Comparison of ENCODE assay signal across 19 mouse cellular contexts in genomic region chr17:35023221-35023620, GRCm38 (mm10). TPM values are rescaled to one million over a fixed set of nuclear protein-coding genes. Genes with fewer than 3 reads are reported as not detected.
DNase-seq lines count a peak whose midpoint lies in the region; ATAC-seq and TF ChIP-seq lines count a peak whose summit lies in the region.
"Had no signal": no experiment of that assay in that cellular context is flagged by ENCODE, and none has a peak within 500 bp of the region (broad histone marks: within the 10 kb centered on the region; RNA-seq: fewer than 3 reads in every experiment).

No protein-coding gene starts in this region.

- no peak for TF ChIP-seq EP300 in stomach, postnatal 0 days (optimal IDR thresholded peaks at IDR 0.05)

- H3K4me1 ChIP-seq in heart, embryonic 13.5 days: peaks cover 69% of the 10 kb centered on the region
- H3K4me1 ChIP-seq in heart, embryonic 11.5 days (ENCODE audit: control insufficient read depth, insufficient read depth, low read length): peaks cover 30% of the 10 kb centered on the region
- peaks cover 86% of the 10 kb centered on the region for H3K4me1 ChIP-seq in megakaryocyte, embryonic 14.5 days
- H3K4me1 ChIP-seq in limb, embryonic 12.5 days (replicated peaks): peaks cover 20% of the 10 kb centered on the region
- H3K4me1 ChIP-seq in stomach, postnatal 0 days (replicated peaks; ENCODE audit: control insufficient read depth, insufficient read depth): no peaks in the 10 kb centered on the region; the same call in 1 of the 2 replicates

- WGBS in heart, embryonic 13.5 days: 86% methylated on average over 5 of the region's 5 CpGs
- WGBS in heart, embryonic 11.5 days (ENCODE audit: insufficient replicate concordance): 90% methylated on average over 5 of the region's 5 CpGs
- WGBS in limb, embryonic 12.5 days: 80% methylated on average over 5 of the region's 5 CpGs
- 87% methylated on average over 5 of the region's 5 CpGs for WGBS in stomach, postnatal 0 days

- ATAC-seq in heart, embryonic 13.5 days (ENCODE audit: extremely low read depth, insufficient number of reproducible peaks, low FRiP score, low TSS enrichment): no peak
- no peak for ATAC-seq in heart, embryonic 11.5 days (replicated peaks; ENCODE audit: insufficient number of reproducible peaks, low FRiP score, low TSS enrichment)
- no peak for ATAC-seq in megakaryocyte, adult 5-6 weeks (ENCODE audit: poor library complexity, severe bottlenecking)
- no peak for ATAC-seq in limb, embryonic 12.5 days (ENCODE audit: insufficient number of reproducible peaks, insufficient read depth, low FRiP score, low TSS enrichment, low read depth)
- no peak for ATAC-seq in stomach, postnatal 0 days (ENCODE audit: low FRiP score, low TSS enrichment)
- ATAC-seq: forebrain, embryonic 15.5 days; midbrain, embryonic 16.5 days had no signal

- no peaks in the 10 kb centered on the region for H3K9me3 ChIP-seq in heart, embryonic 13.5 days
- H3K9me3 ChIP-seq in heart, embryonic 11.5 days (replicated peaks; ENCODE audit: control insufficient read depth, low read length): no peaks in the 10 kb centered on the region
- H3K9me3 ChIP-seq in megakaryocyte, embryonic 14.5 days: no peaks in the 10 kb centered on the region
- no peaks in the 10 kb centered on the region for H3K9me3 ChIP-seq in limb, embryonic 12.5 days
- no peaks in the 10 kb centered on the region for H3K9me3 ChIP-seq in stomach, postnatal 0 days (ENCODE audit: control insufficient read depth, low read length)
- H3K9me3 ChIP-seq: embryonic facial prominence, embryonic 12.5 days; forebrain, embryonic 15.5 days; hindbrain, embryonic 15.5 days had no signal

- peak overlapping the region; percentile 83; the same call in 1 of the 2 replicates for H3K27ac ChIP-seq in heart, embryonic 13.5 days (replicated peaks)
- H3K27ac ChIP-seq in heart, embryonic 11.5 days (ENCODE audit: low read depth, low read length): no peak overlapping the region
- no peak overlapping the region for H3K27ac ChIP-seq in limb, embryonic 12.5 days
- peak overlapping the region; percentile 35; the same call in 1 of the 2 replicates for H3K27ac ChIP-seq in stomach, postnatal 0 days (replicated peaks)
- H3K27ac ChIP-seq: embryonic facial prominence, embryonic 12.5 days; forebrain, embryonic 15.5 days; hindbrain, embryonic 15.5 days had no signal

- no peaks in the 10 kb centered on the region for H3K36me3 ChIP-seq in heart, embryonic 13.5 days
- H3K36me3 ChIP-seq in heart, embryonic 11.5 days (ENCODE audit: control insufficient read depth, insufficient read depth, low read length): no peaks in the 10 kb centered on the region
- H3K36me3 ChIP-seq in megakaryocyte, embryonic 14.5 days (replicated peaks; ENCODE audit: low read length): peaks cover 17% of the 10 kb centered on the region
- no peaks in the 10 kb centered on the region for H3K36me3 ChIP-seq in limb, embryonic 12.5 days
- H3K36me3 ChIP-seq in stomach, postnatal 0 days (ENCODE audit: control insufficient read depth, insufficient read depth, low read length): no peaks in the 10 kb centered on the region
- H3K36me3 ChIP-seq: embryonic facial prominence, embryonic 12.5 days; forebrain, embryonic 15.5 days; hindbrain, embryonic 15.5 days had no signal

- no peak for TF ChIP-seq CTCF in stomach, postnatal 0 days (IDR thresholded peaks at IDR 0.05; ENCODE audit: low read depth)

- no peak overlapping the region for H3K9ac ChIP-seq in heart, embryonic 13.5 days
- H3K9ac ChIP-seq in heart, embryonic 11.5 days (ENCODE audit: low read depth, low read length): no peak overlapping the region
- H3K9ac ChIP-seq in limb, embryonic 12.5 days (replicated peaks): 0 out of 2 replicates have a peak overlapping the region, but pooled peaks have one; percentile 0
- H3K9ac ChIP-seq in stomach, postnatal 0 days (ENCODE audit: low read length): no peak overlapping the region
- H3K9ac ChIP-seq: embryonic facial prominence, embryonic 12.5 days; forebrain, embryonic 15.5 days; hindbrain, embryonic 15.5 days had no signal

- no peak overlapping the region for H3K4me3 ChIP-seq in heart, embryonic 13.5 days
- H3K4me3 ChIP-seq in heart, embryonic 11.5 days (ENCODE audit: low read depth, low read length): no peak overlapping the region
- H3K4me3 ChIP-seq in megakaryocyte, embryonic 14.5 days (replicated peaks): peak overlapping the region; percentile 80
- H3K4me3 ChIP-seq in limb, embryonic 12.5 days (replicated peaks): no peak overlapping the region
- no peak overlapping the region for H3K4me3 ChIP-seq in stomach, postnatal 0 days (ENCODE audit: low read depth, low read length)
- H3K4me3 ChIP-seq: embryonic facial prominence, embryonic 12.5 days; forebrain, embryonic 15.5 days; hindbrain, embryonic 15.5 days had no signal

- H3K4me2 ChIP-seq in heart, embryonic 13.5 days: no peak overlapping the region
- no peak overlapping the region for H3K4me2 ChIP-seq in heart, embryonic 11.5 days
- H3K4me2 ChIP-seq in limb, embryonic 12.5 days: no peak overlapping the region
- no peak overlapping the region for H3K4me2 ChIP-seq in stomach, postnatal 0 days (replicated peaks; ENCODE audit: low read depth)
- H3K4me2 ChIP-seq: embryonic facial prominence, embryonic 12.5 days; forebrain, embryonic 15.5 days; hindbrain, embryonic 15.5 days had no signal

- H3K27me3 ChIP-seq in heart, embryonic 13.5 days (replicated peaks): peaks cover 4% of the 10 kb centered on the region; the same call in 1 of the 2 replicates
- H3K27me3 ChIP-seq in heart, embryonic 11.5 days (ENCODE audit: control insufficient read depth, insufficient read depth, low read length): no peaks in the 10 kb centered on the region
- peaks cover 11% of the 10 kb centered on the region for H3K27me3 ChIP-seq in megakaryocyte, embryonic 14.5 days (replicated peaks)
- no peaks in the 10 kb centered on the region for H3K27me3 ChIP-seq in limb, embryonic 12.5 days
- no peaks in the 10 kb centered on the region for H3K27me3 ChIP-seq in stomach, postnatal 0 days (ENCODE audit: control insufficient read depth, insufficient read depth, low read length)
- H3K27me3 ChIP-seq: embryonic facial prominence, embryonic 12.5 days; forebrain, embryonic 15.5 days; hindbrain, embryonic 15.5 days had no signal

- no peak for DNase-seq in stomach, postnatal 0 days (ENCODE audit: low spot score)
- no peak for DNase-seq in layer of hippocampus, adult 9-10 months (ENCODE audit: low spot score)
- DNase-seq in urinary bladder, postnatal 10 days (ENCODE audit: low spot score): no peak
- DNase-seq: adrenal gland, adult 8-10 months; cerebellum, adult 9-10 months; heart, postnatal 10 days; kidney, adult 11 months; lung, postnatal 10 days had no signal

RNA-seq across cellular contexts. Expression of gene Sapcd1, which starts 4.6 kb away (rescaled TPM):
- polyA plus RNA-seq in heart, embryonic 13.5 days (2015; fragmentation: Nextera tagmentation; extraction: Ambion mirVana): 3.2 and 4.2 TPM in 2 replicates
- polyA plus RNA-seq in heart, embryonic 11.5 days (2014; fragmentation: Nextera tagmentation; extraction: Ambion mirVana): 1.8 and 2.1 TPM in 2 replicates
- polyA plus RNA-seq in megakaryocyte, embryonic 14.5 days (2012; ENCODE audit: insufficient read depth, low replicate concordance): 4.1 and 5.4 TPM in 2 replicates
- total RNA-seq in megakaryocyte, adult 5-6 weeks (2015): 1.4 and 1.5 TPM in 2 replicates
- 0.22 TPM in 1 of 2 replicates, not detected in the other for total RNA-seq in megakaryocyte, adult 5-6 weeks (2017)
- 3.2 and 3.3 TPM in 2 replicates for polyA plus RNA-seq in limb, embryonic 12.5 days (2016; fragmentation: Nextera tagmentation; extraction: Ambion mirVana)
- 8.0 and 8.2 TPM in 2 replicates for polyA plus RNA-seq in stomach, postnatal 0 days (2015; fragmentation: Nextera tagmentation; extraction: Ambion mirVana)
- total RNA-seq: gastrocnemius, postnatal 36 days; liver, adult 2 months had no signal

RNA-seq across cellular contexts. Expression of gene Vwa7, which starts 6.8 kb away (rescaled TPM):
- polyA plus RNA-seq in heart, embryonic 13.5 days (2015; fragmentation: Nextera tagmentation; extraction: Ambion mirVana): 0.45 and 0.52 TPM in 2 replicates
- polyA plus RNA-seq in heart, embryonic 11.5 days (2014; fragmentation: Nextera tagmentation; extraction: Ambion mirVana): 0.20 and 0.27 TPM in 2 replicates
- 0.38 and 0.40 TPM in 2 replicates for polyA plus RNA-seq in megakaryocyte, embryonic 14.5 days (2012; ENCODE audit: insufficient read depth, low replicate concordance)
- total RNA-seq in megakaryocyte, adult 5-6 weeks (2015): 0.07 TPM in 1 of 2 replicates, not detected in the other
- 0.11 TPM in 1 of 2 replicates, not detected in the other for total RNA-seq in megakaryocyte, adult 5-6 weeks (2017)
- polyA plus RNA-seq in limb, embryonic 12.5 days (2016; fragmentation: Nextera tagmentation; extraction: Ambion mirVana): 0.10 and 0.13 TPM in 2 replicates
- 0.28 and 0.36 TPM in 2 replicates for polyA plus RNA-seq in stomach, postnatal 0 days (2015; fragmentation: Nextera tagmentation; extraction: Ambion mirVana)

RNA-seq across cellular contexts. Expression of gene Vars, which starts 22.4 kb away (rescaled TPM):
- 59.9 and 63.0 TPM in 2 replicates for polyA plus RNA-seq in heart, embryonic 13.5 days (2015; fragmentation: Nextera tagmentation; extraction: Ambion mirVana)
- polyA plus RNA-seq in heart, embryonic 11.5 days (2014; fragmentation: Nextera tagmentation; extraction: Ambion mirVana): 55.7 and 59.7 TPM in 2 replicates
- polyA plus RNA-seq in megakaryocyte, embryonic 14.5 days (2012; ENCODE audit: insufficient read depth, low replicate concordance): 188 and 650 TPM in 2 replicates
- total RNA-seq in megakaryocyte, adult 5-6 weeks (2015): 42.2 and 61.8 TPM in 2 replicates
- 110 and 165 TPM in 2 replicates for total RNA-seq in megakaryocyte, adult 5-6 weeks (2017)
- 169 and 171 TPM in 2 replicates for polyA plus RNA-seq in limb, embryonic 12.5 days (2016; fragmentation: Nextera tagmentation; extraction: Ambion mirVana)
- 35.5 and 40.2 TPM in 2 replicates for polyA plus RNA-seq in stomach, postnatal 0 days (2015; fragmentation: Nextera tagmentation; extraction: Ambion mirVana)

RNA-seq across cellular contexts. Expression of gene Msh5, which starts 23.3 kb away (rescaled TPM):
- polyA plus RNA-seq in heart, embryonic 13.5 days (2015; fragmentation: Nextera tagmentation; extraction: Ambion mirVana): 4.0 and 4.1 TPM in 2 replicates
- 4.4 and 4.6 TPM in 2 replicates for polyA plus RNA-seq in heart, embryonic 11.5 days (2014; fragmentation: Nextera tagmentation; extraction: Ambion mirVana)
- 10.5 and 10.9 TPM in 2 replicates for polyA plus RNA-seq in megakaryocyte, embryonic 14.5 days (2012; ENCODE audit: insufficient read depth, low replicate concordance)
- total RNA-seq in megakaryocyte, adult 5-6 weeks (2015): 7.4 and 7.5 TPM in 2 replicates
- total RNA-seq in megakaryocyte, adult 5-6 weeks (2017): 3.6 and 6.3 TPM in 2 replicates
- polyA plus RNA-seq in limb, embryonic 12.5 days (2016; fragmentation: Nextera tagmentation; extraction: Ambion mirVana): 2.9 and 3.4 TPM in 2 replicates
- polyA plus RNA-seq in stomach, postnatal 0 days (2015; fragmentation: Nextera tagmentation; extraction: Ambion mirVana): 1.9 and 2.7 TPM in 2 replicates

RNA-seq across cellular contexts. Expression of gene Clic1, which starts 26.5 kb away (rescaled TPM):
- polyA plus RNA-seq in heart, embryonic 13.5 days (2015; fragmentation: Nextera tagmentation; extraction: Ambion mirVana): 351 and 389 TPM in 2 replicates
- polyA plus RNA-seq in heart, embryonic 11.5 days (2014; fragmentation: Nextera tagmentation; extraction: Ambion mirVana): 86.4 and 228 TPM in 2 replicates
- polyA plus RNA-seq in megakaryocyte, embryonic 14.5 days (2012; ENCODE audit: insufficient read depth, low replicate concordance): 244 and 373 TPM in 2 replicates
- total RNA-seq in megakaryocyte, adult 5-6 weeks (2015): 415 and 463 TPM in 2 replicates
- total RNA-seq in megakaryocyte, adult 5-6 weeks (2017): 386 and 405 TPM in 2 replicates
- 194 and 195 TPM in 2 replicates for polyA plus RNA-seq in limb, embryonic 12.5 days (2016; fragmentation: Nextera tagmentation; extraction: Ambion mirVana)
- polyA plus RNA-seq in stomach, postnatal 0 days (2015; fragmentation: Nextera tagmentation; extraction: Ambion mirVana): 344 and 360 TPM in 2 replicates

Comparison
In these comparisons a context has a peak if more than half of its experiments do, and no peak if none do; other contexts are left out.
1. H3K27ac ChIP-seq: peak in heart, embryonic 13.5 days (single experiment) and stomach, postnatal 0 days (single experiment); none in heart, embryonic 11.5 days (single experiment) and limb, embryonic 12.5 days (single experiment).